Mouse (Mus musculus) adrenal gland, postnatal 14 days (tissue): ENCODE data around the gene Ror2. TPM values are rescaled to one million over a fixed set of nuclear protein-coding genes. Genes with fewer than 3 reads are reported as not detected.

Experiments used
- DNase-seq: peaks from one replicate; pipeline ENCODE4 v3.0.0; 2021; ENCODE audit warnings: mixed read lengths
- total RNA-seq: library from RNA; stranded (reverse); gene quantifications from 2 replicates; pipeline ENCODE4 v1.2.3, GENCODE M21; 2021

Ror2 gene
- total RNA-seq, 1 experiment from 2014 or later, result 6.7 TPM

GRCm38 (mm10) chr13:53065122-53065521 lies 220.8 kb downstream of the Ror2 start:
- no peak for DNase-seq

GRCm38 (mm10) chr13:53064681-53065080 lies 221.2 kb downstream of the Ror2 start:
- DNase-seq, result no peak

Other genes starting within 250 kb of the Ror2 start
- 40.4 and 40.8 TPM in 2 replicates for gene Sptlc1, start 91.3 kb upstream of the Ror2 start, total RNA-seq
- 0.63 and 0.68 TPM in 2 replicates for gene Msx2, start 186.9 kb upstream of the Ror2 start, total RNA-seq